Mouse (Mus musculus): ENCODE measurements around the gene 9630041A04Rik.
A peak's percentile ranks its signal among the peaks of the same experiment; 100 is the strongest.

9630041A04Rik gene

DNA sequence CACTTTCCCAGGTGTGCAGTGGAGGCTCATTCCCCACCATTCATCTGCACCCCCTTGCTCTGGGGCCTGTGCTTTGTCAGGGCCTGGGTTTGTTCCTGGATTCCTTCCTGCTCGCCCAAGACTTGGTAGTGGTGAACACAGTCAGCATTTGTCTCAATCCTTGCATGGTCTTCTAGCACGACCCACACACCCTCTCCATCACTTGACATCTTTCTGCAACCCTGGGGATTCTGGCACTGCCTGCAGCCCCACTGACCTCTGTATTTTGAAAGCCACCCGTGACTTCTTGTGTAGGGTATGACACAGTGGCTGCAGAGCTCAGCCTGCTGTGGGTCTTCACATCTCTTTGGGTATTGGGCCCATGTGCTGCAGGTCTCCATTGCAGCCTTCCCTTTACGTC lies 57.1 kb downstream of the 9630041A04Rik start:
- DNase-seq (ENCODE audit: low spot score in 2 of 2): no peak

DNA sequence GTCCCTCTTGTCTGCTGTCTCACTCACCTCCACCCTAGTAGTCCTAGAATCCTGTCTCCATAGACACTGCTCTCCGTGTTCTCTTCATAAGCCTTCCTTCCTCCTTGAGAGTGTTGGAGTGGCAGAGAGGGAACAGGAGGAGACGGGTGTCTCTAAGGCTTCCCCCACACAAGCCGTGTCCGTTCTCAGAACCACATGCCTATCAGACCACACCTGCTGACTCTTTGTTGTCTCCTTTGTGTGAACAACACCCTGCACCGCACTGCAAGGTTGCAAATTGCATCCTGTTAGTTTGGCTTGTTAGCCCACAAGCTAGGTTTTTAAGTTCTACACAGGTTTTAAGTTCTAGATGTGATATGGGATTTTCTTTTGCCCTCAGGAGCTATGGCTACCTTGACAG lies 57.7 kb downstream of the 9630041A04Rik start:
- no peak for DNase-seq (ENCODE audit: low spot score in 2 of 2)

DNA sequence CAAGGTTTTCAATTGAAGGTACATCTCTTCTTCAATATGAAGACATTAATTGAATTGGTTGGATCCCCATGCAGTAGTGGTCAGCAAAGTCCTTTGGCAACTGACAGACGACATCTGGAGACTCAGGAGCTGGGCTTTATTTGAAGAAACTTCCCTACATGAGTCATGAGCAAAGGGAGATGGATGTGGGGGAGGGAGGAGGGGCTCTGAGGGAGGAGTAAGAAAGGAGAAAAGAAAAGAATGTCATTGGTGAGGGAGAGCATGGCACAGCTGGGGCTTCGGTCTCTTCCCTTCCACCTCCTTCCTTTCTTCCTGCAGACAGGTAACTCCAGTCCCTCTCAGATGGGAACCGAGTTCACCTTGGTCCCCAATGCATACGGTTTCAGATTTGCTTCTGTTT lies 61.2 kb downstream of the 9630041A04Rik start:
- DNase-seq (ENCODE audit: low spot score in 2 of 2): no peak

DNA sequence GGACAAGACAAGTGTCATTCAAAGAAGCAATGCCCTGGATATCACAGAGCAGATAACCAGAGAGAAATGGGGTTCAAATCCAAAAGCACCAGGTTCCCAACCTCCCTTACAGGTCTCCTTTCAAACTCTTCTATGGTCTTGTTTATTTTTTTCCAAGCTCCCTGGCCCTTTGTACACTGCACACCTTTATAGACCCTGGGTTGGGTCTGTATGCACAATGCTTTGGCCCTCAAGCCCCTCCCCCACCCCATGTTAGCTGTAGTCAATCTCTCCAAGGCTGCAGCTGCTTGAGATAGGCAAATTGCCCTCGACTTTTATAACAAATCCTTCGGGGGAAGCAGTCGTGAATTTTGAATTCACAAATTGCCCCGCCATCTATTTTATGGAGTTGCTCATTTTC lies 63.2 kb downstream of the 9630041A04Rik start:
- DNase-seq (ENCODE audit: low spot score in 2 of 2): no peak

DNA sequence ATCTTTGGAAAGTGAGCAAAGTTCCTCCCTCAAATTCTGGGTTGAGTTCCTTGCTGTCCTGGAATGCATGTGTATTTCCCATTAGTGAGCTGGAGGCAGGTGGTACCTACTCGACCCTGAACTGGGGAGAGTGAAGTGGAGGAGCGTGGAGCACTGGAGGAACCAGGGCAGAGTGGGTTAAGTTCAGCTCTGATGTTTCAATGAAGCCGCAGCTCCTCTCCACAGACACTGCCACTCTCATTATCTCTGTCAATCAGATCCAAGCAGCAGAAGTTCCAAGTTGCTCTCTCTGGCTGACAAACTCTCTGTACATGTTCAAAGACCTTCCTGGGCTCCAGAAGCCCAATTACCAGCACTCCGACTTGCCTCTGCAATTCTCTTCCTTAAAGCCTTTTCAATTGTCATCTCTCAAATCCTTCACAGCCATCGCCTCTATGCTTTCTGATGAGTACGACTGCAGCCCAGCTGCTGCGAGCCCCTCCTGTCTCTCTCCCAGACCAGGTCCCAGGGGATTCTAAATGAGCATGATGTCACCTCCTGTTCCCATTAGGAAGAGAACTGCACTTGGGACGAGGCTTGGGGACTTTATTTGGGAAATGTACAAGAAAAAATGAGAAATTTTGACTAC lies 72.4 kb downstream of the 9630041A04Rik start:
- DNase-seq (ENCODE audit: low spot score in 2 of 2): no peak

DNA sequence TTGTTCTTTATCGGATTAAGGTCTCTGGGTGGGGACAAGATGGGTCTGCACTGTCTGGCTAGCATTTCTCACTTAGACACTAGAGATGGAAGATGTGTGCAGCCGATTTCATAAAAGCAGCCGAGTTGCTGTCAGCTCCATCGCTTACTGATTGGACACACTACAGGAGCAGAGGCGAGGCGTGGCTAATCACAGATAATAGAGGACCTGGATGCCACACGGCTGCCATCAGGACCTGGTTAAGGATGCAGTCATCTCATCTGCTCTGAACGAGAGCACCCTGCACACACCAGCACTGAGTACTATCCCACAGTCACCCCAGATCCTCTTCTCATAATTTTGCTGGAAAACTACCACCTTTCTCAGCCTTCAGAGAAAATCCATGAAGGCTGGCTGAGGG lies 73.2 kb downstream of the 9630041A04Rik start:
- no peak for DNase-seq (ENCODE audit: low spot score in 2 of 2)

DNA sequence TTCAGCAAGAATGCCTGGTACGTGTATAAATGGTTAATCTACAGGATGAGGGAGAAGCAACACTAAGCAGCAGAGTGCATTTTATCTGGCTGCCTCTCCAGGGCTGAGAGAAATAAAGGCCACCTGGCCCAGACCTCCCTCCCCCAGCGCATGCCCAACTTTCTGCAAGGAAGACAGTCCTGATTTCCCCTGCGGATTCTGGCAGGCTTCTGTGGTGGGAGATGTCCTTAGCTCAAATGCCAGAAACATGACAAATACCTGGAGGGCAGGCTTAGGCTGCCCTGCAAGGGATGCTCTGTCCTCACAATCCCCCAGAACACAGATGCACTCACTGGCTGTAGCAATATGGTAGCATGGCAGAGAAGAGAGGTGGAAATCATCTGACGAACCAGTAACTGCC lies 76.4 kb downstream of the 9630041A04Rik start:
- DNase-seq (ENCODE audit: low spot score in 2 of 2): no peak

DNA sequence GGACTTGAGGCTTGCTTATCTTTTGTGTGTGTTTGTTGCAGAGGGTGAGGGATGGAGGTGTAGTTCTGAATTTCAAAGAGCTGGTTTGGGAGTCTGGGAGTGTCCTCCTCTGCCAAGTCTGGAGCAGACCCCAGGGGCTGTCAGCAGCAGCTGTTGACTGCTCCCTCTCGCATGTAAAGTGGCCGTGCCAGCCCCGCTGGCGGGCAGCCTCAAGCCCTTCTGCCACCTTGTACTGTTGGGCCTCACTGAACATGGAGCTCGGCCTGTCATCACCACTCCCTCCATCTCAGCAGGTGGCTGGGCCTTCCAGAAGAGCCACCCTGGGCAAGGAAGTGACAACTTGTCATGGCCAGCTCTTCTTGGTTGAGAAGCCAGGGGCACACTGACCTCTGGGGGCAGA lies 77.4 kb downstream of the 9630041A04Rik start:
- DNase-seq (ENCODE audit: low spot score in 2 of 2): no peak

DNA sequence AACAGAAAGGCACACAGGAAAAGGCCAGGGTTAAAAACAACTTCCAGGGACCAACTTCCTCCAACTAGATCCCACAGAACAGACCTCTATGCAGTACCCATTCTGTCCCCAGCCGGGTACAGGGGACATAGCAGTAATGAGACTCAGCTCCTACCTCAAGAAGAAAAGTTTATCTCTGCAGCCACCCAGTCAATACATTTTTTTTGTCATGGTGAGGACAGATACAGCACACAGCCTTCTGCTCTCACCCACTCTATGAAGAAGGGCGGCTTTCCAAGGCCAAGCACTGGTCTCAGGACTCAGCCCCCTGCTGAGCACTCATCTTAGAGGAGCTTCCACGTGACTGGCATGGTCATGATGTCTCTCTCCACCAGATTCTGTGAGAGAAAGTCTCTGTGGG lies 78.5 kb downstream of the 9630041A04Rik start:
- no peak for DNase-seq (ENCODE audit: low spot score in 2 of 2)

DNA sequence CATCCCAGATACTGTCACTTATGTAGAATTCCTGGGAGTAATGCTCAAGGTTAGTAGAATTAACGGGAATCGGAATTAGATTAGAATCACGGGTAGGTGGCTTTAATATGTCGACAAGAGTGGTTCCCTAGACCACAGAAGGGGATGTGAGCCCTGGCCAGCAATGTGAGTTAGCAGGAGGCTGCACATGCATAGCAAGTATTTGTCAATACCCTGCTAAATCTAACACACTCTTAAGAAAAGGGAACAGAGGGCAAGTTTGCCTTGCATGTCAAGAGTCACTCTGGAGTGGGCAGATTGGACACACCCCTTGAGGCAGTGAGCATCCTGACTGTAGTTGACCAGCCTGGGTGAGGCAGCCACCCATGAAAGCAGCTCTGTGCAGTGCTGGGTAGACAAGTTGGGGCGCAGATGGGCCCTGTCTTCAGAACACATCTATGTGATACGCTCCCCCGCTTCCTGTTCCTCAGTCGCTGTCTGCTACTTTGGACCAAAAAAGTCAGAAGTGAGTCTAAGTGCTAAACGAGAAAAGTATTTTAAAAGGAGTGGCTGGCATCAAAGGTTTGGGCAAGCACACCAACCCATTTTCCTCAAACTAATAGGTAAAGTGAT lies 80.5 kb downstream of the 9630041A04Rik start:
- no peak for DNase-seq (ENCODE audit: low spot score in 2 of 2)

DNA sequence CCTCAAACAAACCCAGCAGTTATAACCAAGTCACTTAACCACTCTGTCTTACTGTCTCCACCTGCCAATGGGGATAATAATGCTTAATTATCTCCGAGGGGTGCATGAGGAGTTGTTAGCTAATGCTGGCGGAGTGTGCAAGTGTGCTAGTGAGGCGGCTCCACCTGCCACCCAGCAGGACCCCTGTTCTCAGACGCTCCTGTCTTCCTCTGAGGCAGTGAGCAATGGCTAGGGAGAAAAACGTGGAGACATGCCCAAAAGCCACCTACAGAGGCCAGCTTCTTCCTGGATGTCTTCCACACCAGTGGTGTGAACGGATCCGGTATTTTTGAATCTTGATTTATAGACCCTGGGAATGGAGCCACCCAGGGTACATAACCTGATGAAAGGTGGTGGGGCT lies 83.7 kb downstream of the 9630041A04Rik start:
- DNase-seq (ENCODE audit: low spot score in 2 of 2): no peak

DNA sequence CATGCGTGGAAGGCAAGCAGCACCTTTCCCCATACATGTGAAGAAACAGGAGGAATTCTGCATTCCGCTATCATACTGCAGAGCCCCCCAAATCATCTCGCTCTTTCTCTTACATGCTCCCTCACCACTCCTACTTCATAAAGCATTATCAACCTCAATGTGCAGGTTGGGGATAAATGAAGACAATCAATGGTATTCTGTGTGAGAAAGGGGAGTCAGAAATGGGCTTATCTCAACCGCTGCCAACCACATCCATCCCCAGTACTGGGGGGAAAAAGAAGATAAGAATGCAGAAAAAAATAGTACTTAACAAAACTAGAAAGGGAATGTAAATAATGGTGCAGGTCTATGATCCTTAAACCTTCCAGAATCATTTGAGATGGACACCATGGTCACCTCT lies 84.2 kb downstream of the 9630041A04Rik start:
- DNase-seq (ENCODE audit: low spot score in 2 of 2): no peak

DNA sequence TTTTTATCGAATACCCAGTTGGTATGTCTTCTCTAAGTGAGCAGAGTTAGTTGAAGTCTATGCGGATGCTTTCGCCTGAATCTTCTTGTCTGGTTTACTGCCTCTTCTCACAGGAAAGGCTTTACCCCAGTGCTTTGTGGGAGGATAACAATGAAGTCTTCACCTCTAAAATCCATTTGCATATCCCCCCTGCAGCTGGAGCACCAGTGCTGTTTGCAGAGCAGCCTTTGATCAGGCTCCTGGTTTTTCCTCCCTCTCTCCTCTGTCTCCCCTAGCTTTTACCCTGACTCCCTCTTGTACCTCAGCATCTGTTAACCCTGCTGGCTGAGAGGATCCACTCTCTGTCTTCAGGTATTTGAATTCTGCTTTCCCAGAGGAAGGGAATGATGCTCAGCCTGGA lies 88.5 kb downstream of the 9630041A04Rik start:
- no peak for DNase-seq (ENCODE audit: low spot score in 2 of 2)

DNA sequence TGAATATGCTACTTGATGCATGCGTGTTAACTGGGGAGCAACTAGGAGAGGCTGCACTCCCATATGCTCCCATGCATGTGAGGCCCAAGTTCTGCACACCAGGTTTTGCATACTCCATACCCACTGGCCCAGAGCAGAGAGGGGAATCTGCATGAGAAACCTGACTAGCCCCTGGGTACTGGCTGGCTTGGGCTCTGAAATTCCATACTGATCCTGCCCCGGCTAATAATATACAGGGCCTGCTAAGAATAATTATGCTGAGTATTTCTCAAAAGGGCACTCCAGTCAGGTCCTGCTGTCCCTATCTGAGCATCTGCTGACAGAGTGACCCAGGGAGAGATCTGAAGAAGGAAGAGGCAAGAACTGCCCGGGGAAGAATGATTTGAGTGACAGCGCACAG lies 92.9 kb downstream of the 9630041A04Rik start:
- no peak for DNase-seq (ENCODE audit: low spot score in 2 of 2)

DNA sequence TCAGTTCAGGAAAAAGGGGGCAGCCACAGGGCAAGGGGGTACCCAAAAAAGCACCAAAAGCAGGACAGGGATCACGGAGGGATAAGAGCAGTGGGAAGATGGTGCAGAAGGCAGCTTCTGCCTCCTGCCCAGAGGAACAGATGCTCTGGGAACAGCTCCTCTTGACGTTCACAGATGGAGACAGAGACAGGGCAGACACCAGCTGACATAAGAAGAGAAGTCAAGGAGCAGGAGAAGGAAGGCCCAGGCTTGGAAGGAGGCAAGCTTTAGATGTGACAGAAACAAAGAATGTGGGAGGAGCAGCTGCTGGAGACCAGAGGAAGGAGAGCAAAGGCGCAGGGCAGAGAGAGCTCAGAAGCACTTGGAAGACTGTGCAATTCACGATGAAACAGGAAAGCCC lies 94.6 kb downstream of the 9630041A04Rik start:
- DNase-seq (ENCODE audit: low spot score in 2 of 2): no peak

DNA sequence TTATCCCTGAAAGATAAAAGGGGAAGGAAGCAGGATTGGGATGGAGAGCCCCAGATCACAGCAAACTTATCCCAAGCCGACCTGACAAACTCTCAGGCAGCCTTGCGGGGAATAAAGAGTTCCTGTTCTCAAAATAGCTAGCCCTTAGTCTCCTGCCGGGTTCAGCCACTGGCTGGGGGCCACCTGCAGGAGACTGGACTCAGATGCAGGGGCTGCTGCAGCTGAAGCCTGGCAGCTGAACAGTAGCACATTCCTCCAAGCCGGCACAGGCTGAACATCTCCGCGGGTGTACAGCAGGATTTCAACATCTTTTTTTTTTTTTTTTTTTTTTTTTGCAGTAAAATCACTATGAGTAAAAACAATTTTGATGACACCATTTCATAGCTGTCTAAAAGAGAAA lies 110.2 kb downstream of the 9630041A04Rik start:
- no peak for DNase-seq (ENCODE audit: low spot score in 2 of 2)

DNA sequence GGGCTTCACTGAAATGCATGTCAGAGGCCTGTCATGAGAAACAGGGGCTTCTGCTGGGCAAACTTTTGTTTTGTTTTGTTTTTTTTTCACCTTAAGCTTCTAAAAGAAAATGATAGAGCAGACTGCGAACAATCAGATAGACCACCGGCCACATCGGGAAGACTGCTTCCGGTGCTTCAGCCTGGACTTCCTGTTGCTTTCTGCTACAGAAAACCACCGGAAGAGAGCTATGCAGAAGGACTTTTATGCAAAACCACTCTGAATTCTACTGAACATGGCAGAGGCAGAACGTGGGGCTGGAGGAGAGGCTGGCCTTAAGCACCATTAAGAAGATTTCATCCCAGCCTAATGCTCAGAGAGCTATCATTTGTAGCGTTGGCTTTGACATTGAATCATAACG lies 110.7 kb downstream of the 9630041A04Rik start:
- DNase-seq (ENCODE audit: low spot score in 2 of 2): peak; percentile 19 to 30

DNA sequence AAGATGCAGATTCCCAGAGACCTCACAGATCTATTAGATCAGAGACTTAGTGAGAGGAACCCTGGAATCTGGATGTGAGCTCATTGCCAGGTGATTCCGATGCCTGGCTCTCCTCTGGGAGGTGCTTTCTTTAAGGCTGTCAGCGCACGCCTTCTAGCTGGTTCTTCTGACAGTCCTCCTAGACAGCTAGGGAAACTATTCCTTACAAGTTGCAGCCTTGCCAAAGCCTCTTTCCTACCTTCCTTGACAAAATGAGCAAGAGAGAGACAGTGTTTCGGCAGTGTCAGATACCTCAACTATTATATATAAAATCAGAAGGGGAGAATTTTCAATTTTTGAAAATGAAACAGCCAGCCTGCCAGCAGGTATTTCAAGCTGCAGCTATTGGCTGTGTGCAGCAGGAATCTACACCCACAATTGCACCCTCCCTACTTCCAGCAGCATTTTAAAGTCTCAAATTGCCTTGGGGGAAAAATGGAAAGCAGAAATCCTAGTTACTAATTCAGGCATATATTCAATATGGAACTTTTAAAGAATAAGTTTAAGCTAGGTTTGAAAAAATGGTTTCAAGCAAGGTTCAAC lies 115.3 kb downstream of the 9630041A04Rik start:
- no peak for DNase-seq (ENCODE audit: low spot score in 2 of 2)

DNA sequence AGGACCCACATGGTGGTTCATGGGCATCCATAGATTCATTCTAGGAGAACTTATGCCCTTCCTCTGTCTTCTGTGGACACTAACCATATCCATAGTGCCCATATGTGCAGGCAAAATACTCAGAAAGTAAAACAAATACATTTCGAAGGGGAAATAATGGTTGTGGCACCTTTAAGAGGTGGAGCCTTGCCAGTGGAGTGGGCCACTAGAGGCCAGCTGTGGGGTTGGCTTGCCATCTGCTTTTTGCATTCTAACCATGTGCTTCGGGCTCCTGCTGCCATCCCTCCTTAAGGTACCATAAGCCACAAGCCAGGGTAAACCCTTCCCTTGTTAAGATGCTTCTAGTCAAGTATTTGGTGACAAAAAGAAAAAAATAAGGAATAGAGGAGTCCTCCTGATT lies 119.5 kb downstream of the 9630041A04Rik start:
- no peak for DNase-seq (ENCODE audit: low spot score in 2 of 2)

DNA sequence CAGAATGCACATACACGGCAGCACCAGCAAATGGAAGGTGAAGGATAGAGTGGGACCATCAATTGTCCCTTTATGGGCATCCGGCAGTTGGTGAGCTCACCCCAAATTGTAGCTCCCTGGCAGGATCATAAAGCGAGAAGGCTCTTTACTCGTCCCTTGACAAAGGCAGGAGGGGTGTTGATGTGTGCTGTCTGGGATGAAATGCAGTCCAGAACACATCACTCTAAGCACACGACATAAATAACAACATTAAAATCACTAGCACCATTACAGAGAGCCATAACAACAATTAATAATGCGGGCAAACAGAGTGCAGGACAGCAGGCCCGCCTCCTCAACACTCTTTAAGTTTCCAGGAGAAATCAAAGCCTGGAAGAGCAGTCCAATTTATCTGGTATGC lies 120.7 kb downstream of the 9630041A04Rik start:
- DNase-seq (ENCODE audit: low spot score in 2 of 2): no peak

DNA sequence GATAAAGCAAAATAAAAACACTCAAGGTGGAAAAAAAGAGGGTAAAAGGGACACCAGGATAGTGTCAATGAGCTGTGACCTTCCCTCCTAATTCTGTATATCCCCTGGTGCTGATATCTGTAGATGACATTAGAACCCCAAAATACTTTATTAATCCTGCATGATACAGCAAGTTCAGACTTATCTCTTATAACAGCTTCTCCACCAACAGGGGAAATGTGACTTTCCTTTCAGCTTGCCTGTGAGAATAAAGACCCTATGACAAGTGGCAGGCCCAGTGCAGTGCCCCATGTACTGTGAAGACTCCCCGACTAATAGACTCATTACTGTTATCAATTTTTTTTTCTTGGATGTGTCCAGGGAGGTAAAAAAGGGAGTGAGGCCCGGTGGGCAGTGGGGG lies 125.3 kb downstream of the 9630041A04Rik start:
- no peak for DNase-seq (ENCODE audit: low spot score in 2 of 2)

DNA sequence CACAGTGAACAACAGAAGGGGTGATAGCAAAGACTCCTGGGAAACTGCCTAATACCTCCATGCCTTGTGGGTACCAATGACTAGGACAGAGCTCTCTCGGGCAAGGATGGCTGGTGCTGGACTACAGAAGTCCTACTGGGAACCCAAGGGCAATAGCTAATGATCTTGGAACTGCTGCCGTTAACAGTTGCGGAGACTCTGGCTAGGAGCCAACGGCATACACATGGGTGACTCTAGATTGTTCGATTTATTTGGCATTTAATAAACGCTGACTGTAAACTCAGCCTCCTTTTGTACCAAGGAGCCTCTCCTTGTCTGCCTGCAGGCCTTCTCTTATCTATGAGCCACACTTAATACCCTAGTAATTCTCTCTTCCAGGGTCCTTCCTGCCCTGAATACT lies 128.4 kb downstream of the 9630041A04Rik start:
- DNase-seq (ENCODE audit: low spot score in 2 of 2): no peak

DNA sequence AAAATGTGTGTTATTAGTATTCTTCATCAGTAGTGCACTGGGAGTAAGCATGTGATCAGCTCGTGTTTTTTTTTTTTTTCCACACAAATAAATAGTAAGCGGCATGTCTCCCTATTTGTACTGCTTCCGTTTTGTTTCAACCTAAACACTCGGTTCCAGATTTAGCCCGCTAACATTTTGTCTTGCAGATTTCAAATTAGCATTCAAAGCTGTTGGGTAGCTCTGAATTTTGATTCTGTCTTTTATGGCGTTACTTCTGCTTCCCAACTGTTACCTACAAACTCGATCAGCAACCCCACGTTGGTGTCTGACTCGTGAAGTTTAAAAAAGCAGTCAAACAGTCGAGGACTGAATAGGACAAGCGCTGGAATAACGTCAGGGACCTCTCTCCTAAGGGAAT lies 129.2 kb downstream of the 9630041A04Rik start:
- DNase-seq (ENCODE audit: low spot score in 2 of 2): no peak
